Mouse (Mus musculus) spleen, postnatal 14 days (tissue): ENCODE results near the gene Olfr398.

Source experiments
- DNase-seq, 2 experiments: peaks; one replicate each; pipeline ENCODE4 v3.0.0; 2021 to 2022; ENCODE audit warnings: low spot score in 2 of 2

Olfr398 gene

GRCm38 (mm10) chr11:73990307-73990706, at the start of gene Olfr398:
Olfr398 (minus strand) TSS chr11:73990407.
- DNase-seq: no peak

- DNase-seq: no peak
These were observed 2.9 kb upstream of the Olfr398 start for GRCm38 (mm10) chr11:73993115-73993514.

- no peak for DNase-seq
These were observed 29.7 kb downstream of the Olfr398 start, which contains the start of gene Olfr397 for GRCm38 (mm10) chr11:73960517-73960916. Olfr397 (plus strand) TSS chr11:73960817.

- DNase-seq: no peak
These were observed 53.8 kb downstream of the Olfr398 start, which contains the start of gene Olfr23 for GRCm38 (mm10) chr11:73936377-73936776. Olfr23 (plus strand) TSS chr11:73936677.
